ENCODE assay signal across 11 mouse cellular contexts in the genomic region with DNA sequence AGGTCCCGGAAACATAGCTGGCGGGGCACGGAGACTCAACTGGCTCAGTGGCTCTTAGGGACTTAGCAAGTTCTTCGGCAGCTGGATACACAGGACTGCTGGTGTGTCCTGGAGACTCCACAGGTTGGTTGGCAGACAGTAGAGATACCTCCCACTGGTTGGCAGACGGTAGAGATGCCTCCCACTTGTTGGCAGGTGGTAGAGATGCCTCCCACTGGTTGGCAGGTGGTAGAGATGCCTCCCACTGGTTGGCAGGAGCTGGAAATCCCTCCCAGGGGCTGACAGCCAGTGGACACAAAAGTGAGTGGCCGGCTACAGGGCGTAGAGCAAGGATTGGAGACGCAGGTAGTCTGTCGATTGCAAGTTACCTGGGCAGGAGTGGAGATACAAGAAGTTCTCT. TPM values are rescaled to one million over a fixed set of nuclear protein-coding genes. Genes with fewer than 3 reads are reported as not detected.
A peak's percentile ranks its signal among the peaks of the same experiment; 100 is the strongest.
DNase-seq lines count a peak whose midpoint lies in the region; ATAC-seq lines count a peak whose summit lies in the region.
"Had no signal": no experiment of that assay in that cellular context is flagged by ENCODE, and none has a peak within 500 bp of the region (broad histone marks: within the 10 kb centered on the region; RNA-seq: fewer than 3 reads in every experiment).

No protein-coding gene starts in this region.

- DNase-seq in ovary, postnatal 36 days (ENCODE audit: low spot score) = peak; percentile 22
- DNase-seq in ovary, postnatal 14 days (ENCODE audit: low spot score) = no peak
- DNase-seq in cerebellum, postnatal 36 days = peak; percentile 80 to 81
- peak; percentile 71 to 73 for DNase-seq in layer of hippocampus, postnatal 36 days
- DNase-seq in skeletal muscle tissue, adult 2 months (ENCODE audit: low read depth, low spot score) = peak; percentile 26
- no peak for DNase-seq in urinary bladder, adult 2 months (ENCODE audit: low spot score)
- DNase-seq: kidney, adult 11 months had no signal

- no peak for ATAC-seq in activated CD4-positive, CD25-positive, alpha-beta regulatory T cell, adult 4 months

RNA-seq across cellular contexts. Expression of gene Krtap11-1, which starts 0.5 kb away (rescaled TPM):
- total RNA-seq in layer of hippocampus, postnatal 36 days (2021) = not detected
- not detected for polyA plus RNA-seq in activated CD4-positive, CD25-positive, alpha-beta regulatory T cell, adult 4 months (2017; shearing (Covaris generic))
- polyA plus RNA-seq in urinary bladder, adult 2 months (2012; rRNA removed) = not detected in 2 replicates
- polyA plus RNA-seq: heart, postnatal 0 days; limb, embryonic 14.5 days; small intestine, adult 2 months had no signal

Comparison
In these comparisons a context has a peak if more than half of its experiments do, and no peak if none do; other contexts are left out.
1. DNase-seq: peak in ovary, postnatal 36 days (single experiment), cerebellum, postnatal 36 days (2 of 2), layer of hippocampus, postnatal 36 days (2 of 2) and skeletal muscle tissue, adult 2 months (single experiment); none in ovary, postnatal 14 days (single experiment) and urinary bladder, adult 2 months (single experiment).